ENCODE assay signal across 9 mouse cellular contexts in the genomic region with DNA sequence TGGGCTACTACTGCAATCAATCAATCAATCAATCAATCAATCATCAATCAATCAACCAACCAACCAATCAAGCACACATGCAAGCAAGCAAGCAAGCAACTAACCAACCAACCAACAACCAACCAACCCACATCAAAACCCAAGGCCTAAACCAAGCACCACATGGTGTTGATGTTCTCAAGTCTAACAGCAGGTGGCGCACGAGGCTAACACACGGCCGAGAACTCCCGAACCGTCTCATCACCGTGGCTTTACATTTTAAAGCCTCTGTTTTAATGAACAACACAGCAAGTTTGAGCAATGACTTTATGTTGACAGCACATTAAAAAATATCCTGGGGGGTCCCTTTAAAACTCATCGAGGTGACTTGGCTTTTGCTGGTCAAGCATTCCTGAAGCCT.
A peak's percentile ranks its signal among the peaks of the same experiment; 100 is the strongest.
DNase-seq lines count a peak whose midpoint lies in the region; ATAC-seq and TF ChIP-seq lines count a peak whose summit lies in the region.
"Had no signal": no experiment of that assay in that cellular context is flagged by ENCODE, and none has a peak within 500 bp of the region (broad histone marks: within the 10 kb centered on the region; RNA-seq: fewer than 3 reads in every experiment).

No protein-coding gene starts in this region.

- no peak overlapping the region for H3K4me2 ChIP-seq in forebrain, postnatal 0 days (ENCODE audit: low read depth)
- H3K4me2 ChIP-seq in hindbrain, embryonic 13.5 days, result no peak overlapping the region; the same call in 1 of the 2 replicates
- H3K4me2 ChIP-seq: lung, embryonic 15.5 days had no signal

- TF ChIP-seq CTCF in forebrain, postnatal 0 days (IDR thresholded peaks at IDR 0.05; ENCODE audit: low read depth), result peak; percentile 99

- peak; percentile 66 for DNase-seq in Muller cell, postnatal 12 days (ENCODE audit: inconsistent ontology term)
- DNase-seq in cerebellum, adult 11-12 months, result peak; percentile 63
- DNase-seq in forebrain, postnatal 0 days, result peak; percentile 92
- DNase-seq in layer of hippocampus, postnatal 10 days (ENCODE audit: low spot score in 2 of 2), result peak; percentile 90 to 91
- DNase-seq in right cerebral cortex, adult 2 months (ENCODE audit: low spot score in 2 of 2), result peak; percentile 85 to 94
- DNase-seq in urinary bladder, adult 2 months (ENCODE audit: low spot score), result peak; percentile 48

- H3K4me3 ChIP-seq in forebrain, postnatal 0 days (ENCODE audit: low read depth, low read length), result no peak overlapping the region
- no peak overlapping the region for H3K4me3 ChIP-seq in hindbrain, embryonic 13.5 days
- H3K4me3 ChIP-seq: lung, embryonic 15.5 days had no signal

- no peaks in the 10 kb centered on the region for H3K9me3 ChIP-seq in forebrain, postnatal 0 days (ENCODE audit: low read length)
- no peaks in the 10 kb centered on the region for H3K9me3 ChIP-seq in hindbrain, embryonic 13.5 days
- H3K9me3 ChIP-seq: lung, embryonic 15.5 days had no signal

- H3K36me3 ChIP-seq in forebrain, postnatal 0 days (ENCODE audit: insufficient read depth), result no peaks in the 10 kb centered on the region
- no peaks in the 10 kb centered on the region for H3K36me3 ChIP-seq in hindbrain, embryonic 13.5 days
- H3K36me3 ChIP-seq: lung, embryonic 15.5 days had no signal

- H3K4me1 ChIP-seq in forebrain, postnatal 0 days (ENCODE audit: insufficient read depth), result no peaks in the 10 kb centered on the region
- H3K4me1 ChIP-seq in hindbrain, embryonic 13.5 days (replicated peaks), result no peaks in the 10 kb centered on the region
- H3K4me1 ChIP-seq: lung, embryonic 15.5 days had no signal

- WGBS in forebrain, postnatal 0 days, result 0% methylated on average over 8 of the region's 8 CpGs
- 0% methylated on average over 8 of the region's 8 CpGs for WGBS in hindbrain, embryonic 13.5 days

- H3K27me3 ChIP-seq in forebrain, postnatal 0 days (ENCODE audit: insufficient read depth, low read length), result no peaks in the 10 kb centered on the region
- H3K27me3 ChIP-seq in hindbrain, embryonic 13.5 days, result no peaks in the 10 kb centered on the region
- H3K27me3 ChIP-seq: lung, embryonic 15.5 days had no signal

- ATAC-seq in forebrain, postnatal 0 days, result peak; percentile 81
- peak; percentile 81 for ATAC-seq in hindbrain, embryonic 13.5 days (ENCODE audit: low FRiP score)
- ATAC-seq in megakaryocyte, adult 5-6 weeks (ENCODE audit: poor library complexity, severe bottlenecking), result peak; percentile 97

- no peak overlapping the region for H3K9ac ChIP-seq in forebrain, postnatal 0 days
- no peak overlapping the region for H3K9ac ChIP-seq in hindbrain, embryonic 13.5 days
- H3K9ac ChIP-seq: lung, embryonic 15.5 days had no signal

- H3K27ac ChIP-seq in forebrain, postnatal 0 days (ENCODE audit: low read depth, low read length), result no peak overlapping the region
- no peak overlapping the region for H3K27ac ChIP-seq in hindbrain, embryonic 13.5 days
- H3K27ac ChIP-seq: lung, embryonic 15.5 days had no signal
